Mouse (Mus musculus) heart, embryonic 10.5 days (tissue): ENCODE measurements at regions not wholly inside any gene's neighbourhood (a gene's known extent, or its start where the extent isn't known, plus 50 kb on each side); places are given as distances from the start of the nearest gene placed in this dataset.

Experiments
- DNase-seq: peaks from one replicate; pipeline ENCODE4 v3.0.0-alpha.2; 2017; ENCODE audit warnings: low spot score
- H3K27ac ChIP-seq: fragments of 300-500 bp; sonication (generic); 2 replicates; pipeline ENCODE4 v1.5.1; 2016; ENCODE audit warnings: mild to moderate bottlenecking
- H3K27me3 ChIP-seq: fragments of 300-500 bp; sonication (generic); 2 replicates; pipeline ENCODE4 v1.6.1; 2016; ENCODE audit warnings: mild to moderate bottlenecking; ENCODE audit not compliant: poor library complexity, insufficient read depth, severe bottlenecking
- H3K36me3 ChIP-seq: fragments of 300-500 bp; sonication (generic); 2 replicates; pipeline ENCODE4 v1.6.1; 2016; ENCODE audit warnings: mild to moderate bottlenecking, moderate library complexity
- H3K4me1 ChIP-seq: fragments of 300-500 bp; sonication (generic); 2 replicates; pipeline ENCODE4 v1.6.1; 2016; ENCODE audit warnings: mild to moderate bottlenecking
- H3K4me3 ChIP-seq: fragments of 300-500 bp; sonication (generic); 2 replicates; pipeline ENCODE4 v1.5.1; 2016; ENCODE audit warnings: mild to moderate bottlenecking, moderate library complexity
- H3K9me3 ChIP-seq: fragments of 300-500 bp; sonication (generic); 2 replicates; pipeline ENCODE4 v1.6.1; 2016; ENCODE audit warnings: mild to moderate bottlenecking, moderate library complexity
- WGBS: fragments of 180-500 bp; shearing (Covaris S2); methylation state at CpG from one replicate; pipeline ENCODE4 v1.1.7; 2016; 5-methylcytosine and 5-hydroxymethylcytosine counted together

GRCm38 (mm10) chr6:31169343-31169742 lies 210.5 kb upstream of the Klf14 start:
- DNase-seq: no peak
- Histone ChIP-seq H3K27me3 (no peaks in the 10 kb centered on the region), H3K4me1 (peaks cover 15% of the 10 kb centered on the region), H3K4me3 (no peak overlapping the region), H3K36me3 (peaks cover 8% of the 10 kb centered on the region; the same call in 1 of the 2 replicates), H3K27ac (no peak overlapping the region), H3K9me3 (no peaks in the 10 kb centered on the region)
- 73% methylated on average over 9 of the region's 9 CpGs for WGBS

DNA sequence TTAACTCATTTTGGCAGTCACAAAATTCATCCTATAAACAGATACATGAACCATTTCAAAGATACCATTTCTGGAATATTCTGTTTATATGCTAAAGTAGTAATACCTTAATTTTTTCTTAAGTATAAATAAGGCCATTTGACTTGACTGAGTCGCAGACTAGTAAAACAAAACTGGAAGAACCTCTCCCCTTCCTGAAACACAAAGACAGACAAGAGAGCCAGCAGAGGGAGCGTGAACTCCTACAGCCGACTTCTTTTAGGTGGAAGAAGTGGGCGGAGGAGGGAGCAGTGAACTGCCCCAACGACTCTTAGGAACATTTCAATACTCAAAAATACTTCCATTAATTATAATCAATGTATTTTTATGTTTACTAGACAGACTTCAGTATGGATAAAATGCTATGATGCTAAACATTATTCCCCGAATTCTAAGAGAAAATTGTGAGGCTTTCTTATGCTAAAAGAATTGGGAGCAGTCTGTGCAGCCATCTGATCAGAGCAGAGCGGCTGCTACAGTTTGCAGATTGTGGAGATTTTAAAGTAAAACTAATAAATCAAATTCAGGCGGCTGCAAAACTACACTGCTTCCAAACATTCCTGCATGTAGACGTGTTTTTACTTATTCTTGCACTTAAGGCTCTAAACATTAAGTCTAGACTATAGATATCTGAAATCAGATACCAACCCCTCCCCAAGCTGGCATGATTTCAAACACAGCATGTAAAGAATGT lies 211.2 kb upstream of the Klf14 start:
- H3K36me3 ChIP-seq: peaks cover 8% of the 10 kb centered on the region; the same call in 1 of the 2 replicates
- DNase-seq: no peak
- no peaks in the 10 kb centered on the region for H3K27me3 ChIP-seq
- no peak overlapping the region for H3K27ac ChIP-seq
- H3K4me1 ChIP-seq: peaks cover 16% of the 10 kb centered on the region
- no peaks in the 10 kb centered on the region for H3K9me3 ChIP-seq
- H3K4me3 ChIP-seq: no peak overlapping the region
- WGBS: 69% methylated on average over 9 of the region's 9 CpGs

DNA sequence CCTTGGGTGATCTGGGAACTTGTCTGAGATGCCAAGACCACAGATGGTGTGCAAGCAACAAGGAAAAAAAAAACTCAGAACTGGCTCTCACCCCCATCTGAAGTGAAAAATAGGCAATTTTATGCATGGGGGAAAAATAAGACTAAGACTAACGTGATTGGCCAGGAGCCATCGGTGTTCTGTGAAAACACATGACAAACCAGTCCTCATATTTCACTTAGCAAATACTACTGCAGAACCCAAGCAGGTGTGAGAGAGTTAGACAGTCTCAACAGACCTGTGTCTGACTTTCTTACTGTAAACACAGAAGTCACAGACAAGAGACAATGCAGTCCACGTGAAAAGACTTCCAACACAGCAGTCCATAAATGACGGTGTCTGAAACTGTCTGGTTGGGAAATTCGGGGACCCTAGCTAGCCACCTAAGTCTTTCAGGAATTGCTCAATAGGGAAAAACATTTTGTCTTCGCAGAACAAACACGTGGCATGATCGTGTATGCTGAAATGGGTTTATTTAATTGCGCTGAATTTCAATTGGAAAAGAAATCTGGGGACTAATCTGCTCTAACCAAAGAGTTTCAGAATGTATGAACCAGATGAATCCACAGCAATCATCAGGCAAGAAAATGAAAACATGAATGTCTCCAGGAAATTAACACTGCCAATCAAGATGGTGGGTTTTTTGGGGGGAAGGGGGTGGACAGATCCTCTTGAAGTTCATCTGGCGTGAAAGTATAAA lies 213.1 kb upstream of the Klf14 start:
- Histone ChIP-seq H3K36me3 (peaks cover 8% of the 10 kb centered on the region; the same call in 1 of the 2 replicates), H3K4me3 (no peak overlapping the region), H3K4me1 (peaks cover 15% of the 10 kb centered on the region), H3K9me3 (no peaks in the 10 kb centered on the region), H3K27ac (no peak overlapping the region), H3K27me3 (no peaks in the 10 kb centered on the region)
- 93% methylated on average over 10 of the region's 10 CpGs for WGBS
- DNase-seq: no peak

- Histone ChIP-seq H3K9me3 (no peaks in the 10 kb centered on the region), H3K27me3 (no peaks in the 10 kb centered on the region), H3K4me1 (peaks cover 12% of the 10 kb centered on the region), H3K27ac (no peak overlapping the region), H3K36me3 (peaks cover 3% of the 10 kb centered on the region; the same call in 1 of the 2 replicates), H3K4me3 (no peak overlapping the region)
- WGBS: 73% methylated on average over 6 of the region's 6 CpGs
- no peak for DNase-seq
Observed at GRCm38 (mm10) chr6:31175769-31176168, 216.9 kb upstream of the Klf14 start.

DNA sequence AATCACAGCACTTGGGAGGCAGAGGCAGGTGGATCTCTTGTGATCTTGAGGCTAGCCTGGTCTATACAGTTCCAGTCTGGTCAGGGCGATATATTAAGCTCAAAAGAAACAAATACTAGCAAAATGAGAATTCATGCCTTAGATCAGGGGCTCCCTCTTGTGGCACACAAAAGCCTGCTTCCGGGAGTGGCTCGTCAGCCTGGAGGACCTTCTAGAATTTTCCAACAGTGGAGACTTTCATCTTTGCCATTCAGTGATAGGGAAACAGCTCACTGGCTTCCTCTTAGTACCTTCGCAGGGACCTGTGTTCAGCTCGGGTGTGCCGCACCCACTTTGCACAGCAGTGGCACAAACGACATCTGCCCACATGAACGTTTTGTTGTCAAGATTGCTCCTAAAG lies 217.5 kb upstream of the Klf14 start:
- peaks cover 12% of the 10 kb centered on the region for H3K4me1 ChIP-seq
- no peaks in the 10 kb centered on the region for H3K27me3 ChIP-seq
- 80% methylated on average over 8 of the region's 8 CpGs for WGBS
- no peaks in the 10 kb centered on the region for H3K36me3 ChIP-seq
- no peak for DNase-seq
- no peak overlapping the region for H3K4me3 ChIP-seq
- no peaks in the 10 kb centered on the region for H3K9me3 ChIP-seq
- H3K27ac ChIP-seq: no peak overlapping the region

GRCm38 (mm10) chr6:31176831-31177230 lies 218.0 kb upstream of the Klf14 start:
- WGBS: 90% methylated on average over 1 of the region's 1 CpGs
- H3K27ac ChIP-seq: no peak overlapping the region
- H3K36me3 ChIP-seq: no peaks in the 10 kb centered on the region
- no peaks in the 10 kb centered on the region for H3K27me3 ChIP-seq
- no peak overlapping the region for H3K4me3 ChIP-seq
- no peaks in the 10 kb centered on the region for H3K9me3 ChIP-seq
- no peak for DNase-seq
- H3K4me1 ChIP-seq: peaks cover 12% of the 10 kb centered on the region

GRCm38 (mm10) chr6:31178201-31178880 lies 219.5 kb upstream of the Klf14 start:
- Histone ChIP-seq H3K27me3 (no peaks in the 10 kb centered on the region), H3K4me1 (peaks cover 12% of the 10 kb centered on the region; the same call in 1 of the 2 replicates), H3K4me3 (no peak overlapping the region), H3K27ac (no peak overlapping the region), H3K36me3 (no peaks in the 10 kb centered on the region), H3K9me3 (no peaks in the 10 kb centered on the region)
- no peak for DNase-seq
- WGBS: 75% methylated on average over 8 of the region's 8 CpGs

DNA sequence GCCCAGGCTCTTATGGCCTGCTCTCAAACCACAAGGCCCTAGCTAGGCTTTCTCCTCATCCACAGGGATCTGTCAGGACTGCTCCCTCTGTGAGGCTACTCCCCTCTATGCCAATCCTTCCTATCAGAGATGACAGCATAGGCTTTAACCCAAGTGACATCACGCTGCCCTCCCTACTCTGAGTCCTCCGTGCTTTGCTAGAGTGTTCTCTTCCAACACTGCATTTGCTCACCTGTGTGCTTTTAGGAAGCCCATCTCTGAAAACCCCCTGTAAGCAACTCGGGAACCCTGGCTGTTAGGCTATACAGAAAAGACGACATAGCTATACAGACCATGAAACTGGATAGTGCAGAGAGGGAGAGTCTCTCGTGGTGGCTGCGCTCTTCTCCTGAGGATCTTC lies 216.3 kb upstream of the Mkln1 start:
- Histone ChIP-seq H3K27ac (no peak overlapping the region), H3K9me3 (no peaks in the 10 kb centered on the region), H3K4me1 (peaks cover 9% of the 10 kb centered on the region; the same call in 1 of the 2 replicates), H3K4me3 (no peak overlapping the region), H3K36me3 (no peaks in the 10 kb centered on the region), H3K27me3 (no peaks in the 10 kb centered on the region)
- no peak for DNase-seq
- WGBS: 73% methylated on average over 6 of the region's 6 CpGs

DNA sequence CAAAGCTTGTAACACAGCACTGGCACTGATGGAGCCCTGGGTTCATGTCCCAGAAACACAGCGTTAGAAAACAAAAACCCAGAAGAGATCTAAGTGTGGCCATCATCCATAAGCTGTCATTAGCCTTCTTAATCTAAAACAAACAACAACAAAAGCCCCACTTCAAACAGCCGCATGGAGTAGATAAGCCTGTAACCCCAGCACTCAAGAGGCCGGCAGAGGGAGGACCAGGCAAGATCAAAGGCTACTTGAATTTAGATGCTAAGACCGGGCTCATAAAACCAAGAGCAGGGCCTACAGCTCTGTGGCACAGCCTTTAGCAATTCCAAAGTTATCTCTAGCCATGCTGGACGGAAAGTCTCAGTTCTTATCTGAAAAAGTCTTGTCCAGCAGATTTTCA lies 215.4 kb upstream of the Mkln1 start:
- Histone ChIP-seq H3K27me3 (no peaks in the 10 kb centered on the region), H3K9me3 (no peaks in the 10 kb centered on the region), H3K27ac (no peak overlapping the region), H3K4me1 (peaks cover 9% of the 10 kb centered on the region; the same call in 1 of the 2 replicates), H3K36me3 (no peaks in the 10 kb centered on the region), H3K4me3 (no peak overlapping the region)
- peak; percentile 84 for DNase-seq
- WGBS: 6% methylated on average over 5 of the region's 5 CpGs

- H3K9me3 ChIP-seq: no peaks in the 10 kb centered on the region
- H3K36me3 ChIP-seq: no peaks in the 10 kb centered on the region
- no peak for DNase-seq
- H3K27me3 ChIP-seq: no peaks in the 10 kb centered on the region
- no peak overlapping the region for H3K27ac ChIP-seq
- 92% methylated on average over 7 of the region's 7 CpGs for WGBS
- no peak overlapping the region for H3K4me3 ChIP-seq
- H3K4me1 ChIP-seq: peaks cover 9% of the 10 kb centered on the region; the same call in 1 of the 2 replicates
Observed at GRCm38 (mm10) chr6:31184554-31184953, 214.0 kb upstream of the Mkln1 start.

DNA sequence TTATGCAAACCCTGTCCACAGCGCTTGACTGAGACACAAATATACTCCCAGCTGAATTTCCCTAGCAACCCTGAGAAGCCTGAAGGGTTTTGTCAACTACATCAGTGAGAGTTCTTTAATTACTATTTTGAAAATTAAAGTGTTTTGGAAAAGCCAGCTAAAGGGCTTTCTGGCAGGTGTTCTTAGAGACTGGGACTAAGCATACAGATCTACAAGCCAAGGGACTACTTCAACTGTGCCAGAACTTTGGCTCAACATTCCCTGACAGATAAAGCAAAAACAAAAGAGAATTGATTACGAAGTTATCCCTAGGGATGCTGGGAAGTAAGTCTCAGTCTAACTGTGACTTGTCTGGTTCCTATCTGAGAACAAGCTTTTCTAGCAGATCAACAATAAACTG lies 213.4 kb upstream of the Mkln1 start:
- Histone ChIP-seq H3K4me3 (no peak overlapping the region), H3K27me3 (no peaks in the 10 kb centered on the region), H3K9me3 (no peaks in the 10 kb centered on the region), H3K4me1 (peaks cover 9% of the 10 kb centered on the region; the same call in 1 of the 2 replicates), H3K27ac (no peak overlapping the region), H3K36me3 (no peaks in the 10 kb centered on the region)
- 83% methylated on average over 2 of the region's 2 CpGs for WGBS
- no peak for DNase-seq

- H3K36me3 ChIP-seq: no peaks in the 10 kb centered on the region
- peaks cover 22% of the 10 kb centered on the region for H3K4me1 ChIP-seq
- no peak overlapping the region for H3K4me3 ChIP-seq
- H3K27ac ChIP-seq: no peak overlapping the region
- H3K27me3 ChIP-seq: no peaks in the 10 kb centered on the region
- WGBS: 56% methylated on average over 1 of the region's 1 CpGs
- no peak for DNase-seq
- H3K9me3 ChIP-seq: no peaks in the 10 kb centered on the region
Observed at GRCm38 (mm10) chr6:31188066-31188465, 210.5 kb upstream of the Mkln1 start.

DNA sequence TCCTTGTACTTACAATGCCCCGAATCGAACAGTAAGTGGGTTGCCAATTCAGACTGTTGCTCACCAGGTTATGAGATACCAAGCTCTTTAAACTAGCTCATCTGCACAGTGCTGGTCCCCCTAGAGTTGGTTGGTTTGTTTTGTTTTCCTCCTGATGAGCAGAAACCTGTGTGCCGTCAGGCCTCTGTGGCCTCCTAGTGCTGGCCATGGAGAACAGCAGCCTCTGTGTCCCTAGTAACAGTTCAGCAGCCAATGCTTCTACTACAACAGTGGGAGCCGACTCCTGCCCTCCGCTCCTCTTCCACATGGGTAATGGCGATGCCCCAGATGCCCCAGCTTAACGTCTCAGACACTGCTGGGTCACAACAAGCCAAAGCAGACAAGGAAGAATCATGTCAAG lies 209.5 kb upstream of the Mkln1 start:
- no peaks in the 10 kb centered on the region for H3K27me3 ChIP-seq
- no peaks in the 10 kb centered on the region for H3K36me3 ChIP-seq
- H3K9me3 ChIP-seq: no peaks in the 10 kb centered on the region
- WGBS: 54% methylated on average over 7 of the region's 7 CpGs
- no peak overlapping the region for H3K4me3 ChIP-seq
- no peak overlapping the region for H3K27ac ChIP-seq
- H3K4me1 ChIP-seq: peaks cover 27% of the 10 kb centered on the region
- DNase-seq: no peak
